In the genomic region with DNA sequence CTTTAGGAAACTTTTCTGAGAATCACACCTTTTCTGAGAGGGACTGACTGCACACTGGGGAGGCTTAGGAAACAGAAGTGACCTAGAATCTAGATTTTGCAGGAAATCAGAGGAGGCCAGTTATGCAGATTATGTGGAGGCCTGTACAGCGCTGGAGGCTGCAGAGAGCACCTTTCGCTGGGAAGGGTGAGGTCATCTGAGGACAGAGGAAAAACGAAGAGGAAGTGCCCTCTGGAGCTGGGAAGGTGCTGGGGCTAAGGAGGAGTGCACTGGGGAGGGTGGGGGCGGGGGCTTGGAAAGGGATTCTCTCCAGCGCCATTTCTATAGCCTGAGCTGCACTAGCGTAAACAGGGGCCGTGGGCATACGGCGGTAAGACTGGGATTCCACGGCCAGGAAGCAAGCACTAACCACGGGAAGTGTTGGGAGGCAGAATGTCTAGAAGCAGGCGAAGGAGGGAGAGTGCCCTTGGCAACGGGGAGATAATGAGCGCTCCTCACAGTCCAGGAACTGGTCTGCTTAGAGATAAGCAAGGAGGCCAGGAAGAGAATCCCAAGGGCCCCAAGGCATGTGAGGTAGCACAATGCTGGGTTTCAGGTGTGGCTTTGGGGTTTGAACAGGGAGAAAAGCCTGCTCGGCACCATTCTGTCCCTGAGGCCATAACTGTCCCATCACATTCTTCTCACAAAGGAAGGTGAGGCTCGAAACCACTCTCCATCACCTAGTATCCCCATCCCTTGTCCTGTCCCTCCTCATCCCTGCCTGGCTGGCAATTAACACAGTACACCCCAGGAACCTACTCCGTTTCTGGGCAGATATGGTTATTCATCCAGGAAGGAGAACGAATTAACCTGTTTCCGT, we compare ENCODE assay signal across 8 mouse cellular contexts.
DNase-seq lines count a peak whose midpoint lies in the region; ATAC-seq and TF ChIP-seq lines count a peak whose summit lies in the region.

No protein-coding gene starts in this region.

- no peaks in the 10 kb centered on the region for H3K27me3 ChIP-seq in ES-Bruce4 (ENCODE audit: control insufficient read depth, insufficient read depth, low read length, poor library complexity, severe bottlenecking)
- H3K27me3 ChIP-seq in hindbrain, embryonic 15.5 days: no peaks in the 10 kb centered on the region
- H3K27me3 ChIP-seq in liver, postnatal 0 days (ENCODE audit: insufficient read depth, low read length): no peaks in the 10 kb centered on the region
- no peaks in the 10 kb centered on the region for H3K27me3 ChIP-seq in stomach, embryonic 16.5 days (ENCODE audit: control insufficient read depth, insufficient read depth, low read length)

- no peak for TF ChIP-seq POLR2A in ES-Bruce4 (IDR thresholded peaks at IDR 0.05; ENCODE audit: insufficient read depth, low read length)
- TF ChIP-seq POLR2A in brain, embryonic 14.5 days (IDR thresholded peaks at IDR 0.05; ENCODE audit: borderline replicate concordance, extremely low read depth, insufficient read depth, insufficient read length, poor library complexity, severe bottlenecking): no peak

- H3K9ac ChIP-seq in ES-Bruce4 (ENCODE audit: low read depth, poor library complexity, severe bottlenecking): no peak overlapping the region
- H3K9ac ChIP-seq in hindbrain, embryonic 15.5 days: no peak overlapping the region
- no peak overlapping the region for H3K9ac ChIP-seq in liver, postnatal 0 days (replicated peaks)
- H3K9ac ChIP-seq in stomach, embryonic 16.5 days (ENCODE audit: low read length): peak overlapping the region; percentile 13

- H3K4me3 ChIP-seq in ES-Bruce4 (ENCODE audit: low read depth, low read length): peak overlapping the region; percentile 49
- H3K4me3 ChIP-seq in hindbrain, embryonic 15.5 days: no peak overlapping the region
- H3K4me3 ChIP-seq in liver, postnatal 0 days (ENCODE audit: low read depth, low read length): no peak overlapping the region
- no peak overlapping the region for H3K4me3 ChIP-seq in stomach, embryonic 16.5 days (replicated peaks; ENCODE audit: low read length)

- DNase-seq in brain, embryonic 14.5 days (ENCODE audit: low read depth): peak; percentile 46
- DNase-seq in liver, postnatal 0 days: no peak
- DNase-seq in urinary bladder, postnatal 14 days (ENCODE audit: low spot score): no peak
- no peak for DNase-seq in gastrocnemius, postnatal 4 days (ENCODE audit: low spot score in 2 of 2)
- DNase-seq in adrenal gland, postnatal 25 days: no peak

- no peaks in the 10 kb centered on the region for H3K36me3 ChIP-seq in ES-Bruce4 (ENCODE audit: control insufficient read depth, insufficient read depth, low read length, poor library complexity, severe bottlenecking)
- no peaks in the 10 kb centered on the region for H3K36me3 ChIP-seq in hindbrain, embryonic 15.5 days
- H3K36me3 ChIP-seq in liver, postnatal 0 days (replicated peaks; ENCODE audit: insufficient read depth, low read length): no peaks in the 10 kb centered on the region
- no peaks in the 10 kb centered on the region for H3K36me3 ChIP-seq in stomach, embryonic 16.5 days (ENCODE audit: control insufficient read depth, insufficient read depth, low read length)

- peaks cover 6% of the 10 kb centered on the region for H3K4me1 ChIP-seq in ES-Bruce4 (ENCODE audit: control insufficient read depth, insufficient read depth, low read length)
- H3K4me1 ChIP-seq in hindbrain, embryonic 15.5 days (replicated peaks): peaks cover 21% of the 10 kb centered on the region
- peaks cover 11% of the 10 kb centered on the region for H3K4me1 ChIP-seq in liver, postnatal 0 days (ENCODE audit: insufficient read depth)
- peaks cover 15% of the 10 kb centered on the region for H3K4me1 ChIP-seq in stomach, embryonic 16.5 days (ENCODE audit: control insufficient read depth, insufficient read depth, low read length)

- peak; percentile 42; the same call in 1 of the 2 replicates for ATAC-seq in hindbrain, embryonic 15.5 days (ENCODE audit: low FRiP score, low read depth)
- peak; percentile 33; the same call in 1 of the 2 replicates for ATAC-seq in liver, postnatal 0 days
- ATAC-seq in stomach, embryonic 16.5 days (ENCODE audit: insufficient read depth, low FRiP score): peak; percentile 33; the same call in 1 of the 2 replicates

- H3K4me2 ChIP-seq in hindbrain, embryonic 15.5 days: peak overlapping the region; percentile 34; the same call in 1 of the 2 replicates
- no peak overlapping the region for H3K4me2 ChIP-seq in liver, postnatal 0 days (ENCODE audit: low read depth, low read length)
- H3K4me2 ChIP-seq in stomach, embryonic 16.5 days (ENCODE audit: low read depth, low read length): peak overlapping the region; percentile 36

- peak overlapping the region; percentile 95 for H3K27ac ChIP-seq in ES-Bruce4 (ENCODE audit: insufficient read depth, low read length)
- no peak overlapping the region for H3K27ac ChIP-seq in hindbrain, embryonic 15.5 days (replicated peaks)
- no peak overlapping the region for H3K27ac ChIP-seq in liver, postnatal 0 days (ENCODE audit: low read depth)
- no peak overlapping the region; the same call in 1 of the 2 replicates for H3K27ac ChIP-seq in stomach, embryonic 16.5 days (ENCODE audit: low read length)

- WGBS in hindbrain, embryonic 15.5 days: 14% methylated on average over 18 of the region's 19 CpGs
- 23% methylated on average over 18 of the region's 19 CpGs for WGBS in liver, postnatal 0 days (ENCODE audit: insufficient replicate concordance)
- 24% methylated on average over 19 of the region's 19 CpGs for WGBS in stomach, embryonic 16.5 days

- peak; percentile 91 for TF ChIP-seq EP300 in ES-Bruce4 (IDR thresholded peaks at IDR 0.05; ENCODE audit: insufficient read depth, low read depth, low read length)
- no peak for TF ChIP-seq EP300 in liver, postnatal 0 days (IDR thresholded peaks at IDR 0.05; ENCODE audit: low read depth)

- no peak for TF ChIP-seq CTCF in ES-Bruce4 (IDR thresholded peaks at IDR 0.05; ENCODE audit: low read depth, low read length)
- no peak for TF ChIP-seq CTCF in brain, embryonic 14.5 days (IDR thresholded peaks at IDR 0.05; ENCODE audit: borderline replicate concordance, extremely low read depth, insufficient read depth, insufficient read length)
- TF ChIP-seq CTCF in liver, postnatal 0 days (IDR thresholded peaks at IDR 0.05; ENCODE audit: low read depth): no peak

- H3K9me3 ChIP-seq in ES-Bruce4 (replicated peaks; ENCODE audit: control insufficient read depth, insufficient read depth, low read length, poor library complexity, severe bottlenecking): no peaks in the 10 kb centered on the region
- no peaks in the 10 kb centered on the region for H3K9me3 ChIP-seq in hindbrain, embryonic 15.5 days
- no peaks in the 10 kb centered on the region for H3K9me3 ChIP-seq in liver, postnatal 0 days (ENCODE audit: low read length)
- H3K9me3 ChIP-seq in stomach, embryonic 16.5 days (replicated peaks; ENCODE audit: control insufficient read depth, low read length): no peaks in the 10 kb centered on the region
